Mouse (Mus musculus): Measurements from ENCODE around the gene R3hdm4.
A peak's percentile ranks its signal among the peaks of the same experiment; 100 is the strongest.

- TF ChIP-seq CTCF (IDR thresholded peaks at IDR 0.05): no peak
- no peak for TF ChIP-seq POLR2A (IDR thresholded peaks at IDR 0.05; ENCODE audit: insufficient read depth, low read depth, low read length)
- 0 out of 2 replicates have a peak, but pooled peaks have one; percentile 39 for TF ChIP-seq EP300 (IDR thresholded peaks at IDR 0.05; ENCODE audit: insufficient read depth, low read depth, low read length)
These were observed 43.3 kb downstream of the R3hdm4 start for GRCm38 (mm10) chr10:79877757-79878156.

Measured in heart, adult 2 months (tissue).